In genomic region chr11:118433398-118433868, GRCm38 (mm10) we compare ENCODE assay signal across 9 mouse cellular contexts. TPM values are rescaled to one million over a fixed set of nuclear protein-coding genes. Genes with fewer than 3 reads are reported as not detected.
DNase-seq lines count a peak whose midpoint lies in the region; ATAC-seq and TF ChIP-seq lines count a peak whose summit lies in the region.
"Had no signal": no experiment of that assay in that cellular context is flagged by ENCODE, and none has a peak within 500 bp of the region (broad histone marks: within the 10 kb centered on the region; RNA-seq: fewer than 3 reads in every experiment).

No protein-coding gene starts in this region.

- peak overlapping the region; percentile 32 for H3K4me3 ChIP-seq in lung, embryonic 14.5 days (ENCODE audit: low read depth, low read length)
- H3K4me3 ChIP-seq in embryonic facial prominence, embryonic 14.5 days (ENCODE audit: low read depth, low read length), result peak overlapping the region; percentile 15; the same call in 1 of the 2 replicates
- no peak overlapping the region for H3K4me3 ChIP-seq in hindbrain, embryonic 12.5 days
- no peak overlapping the region for H3K4me3 ChIP-seq in neural tube, embryonic 13.5 days
- H3K4me3 ChIP-seq in layer of hippocampus, adult 2 months, result no peak overlapping the region

- peak overlapping the region; percentile 65; the same call in 1 of the 2 replicates for H3K27ac ChIP-seq in lung, embryonic 14.5 days (ENCODE audit: low read depth)
- peak overlapping the region; percentile 73 for H3K27ac ChIP-seq in embryonic facial prominence, embryonic 14.5 days (replicated peaks; ENCODE audit: low read depth, low read length)
- no peak overlapping the region for H3K27ac ChIP-seq in hindbrain, embryonic 12.5 days
- H3K27ac ChIP-seq in neural tube, embryonic 13.5 days (replicated peaks), result no peak overlapping the region
- no peak overlapping the region for H3K27ac ChIP-seq in layer of hippocampus, adult 2 months

- ATAC-seq in lung, embryonic 14.5 days (ENCODE audit: insufficient read depth), result 0 out of 2 replicates have a peak, but pooled peaks have one; percentile 29
- ATAC-seq in embryonic facial prominence, embryonic 14.5 days (ENCODE audit: low read depth), result no peak
- ATAC-seq in hindbrain, embryonic 12.5 days (ENCODE audit: low FRiP score), result no peak
- no peak for ATAC-seq in neural tube, embryonic 13.5 days (ENCODE audit: low read depth)
- ATAC-seq in erythroid progenitor cell, adult 5-6 weeks (replicated peaks; ENCODE audit: low FRiP score, poor library complexity, severe bottlenecking), result no peak

- peak overlapping the region; percentile 51 for H3K9ac ChIP-seq in lung, embryonic 14.5 days
- no peak overlapping the region for H3K9ac ChIP-seq in embryonic facial prominence, embryonic 14.5 days (ENCODE audit: low read depth, low read length)
- no peak overlapping the region for H3K9ac ChIP-seq in hindbrain, embryonic 12.5 days
- H3K9ac ChIP-seq in neural tube, embryonic 13.5 days, result 0 out of 2 replicates have a peak overlapping the region, but pooled peaks have one; percentile 12

- H3K9me3 ChIP-seq in lung, embryonic 14.5 days (ENCODE audit: low read depth, low read length), result no peaks in the 10 kb centered on the region
- H3K9me3 ChIP-seq in embryonic facial prominence, embryonic 14.5 days (ENCODE audit: control insufficient read depth, low read length), result no peaks in the 10 kb centered on the region
- H3K9me3 ChIP-seq in hindbrain, embryonic 12.5 days (replicated peaks), result no peaks in the 10 kb centered on the region
- H3K9me3 ChIP-seq in neural tube, embryonic 13.5 days, result no peaks in the 10 kb centered on the region

- peak; percentile 76 for DNase-seq in lung, embryonic 14.5 days
- no peak for DNase-seq in lung, postnatal 14 days
- peak; percentile 88 for DNase-seq in embryonic facial prominence, embryonic 14.5 days (ENCODE audit: low spot score)
- no peak for DNase-seq in layer of hippocampus, adult 2 months (ENCODE audit: low spot score in 2 of 2)
- no peak for DNase-seq in testis, postnatal 10 days (ENCODE audit: low spot score)

- no peaks in the 10 kb centered on the region for H3K36me3 ChIP-seq in lung, embryonic 14.5 days (ENCODE audit: insufficient read depth)
- H3K36me3 ChIP-seq in embryonic facial prominence, embryonic 14.5 days (ENCODE audit: control insufficient read depth, insufficient read depth, low read length), result no peaks in the 10 kb centered on the region
- no peaks in the 10 kb centered on the region for H3K36me3 ChIP-seq in hindbrain, embryonic 12.5 days
- no peaks in the 10 kb centered on the region for H3K36me3 ChIP-seq in neural tube, embryonic 13.5 days

- no peak for TF ChIP-seq CTCF in lung, embryonic 14.5 days (IDR thresholded peaks at IDR 0.05; ENCODE audit: low read depth)
- no peak for TF ChIP-seq CTCF in layer of hippocampus, adult 2 months (conservative IDR thresholded peaks at IDR 0.05)

- WGBS in lung, embryonic 14.5 days, result 40% methylated on average over 10 of the region's 10 CpGs
- 55% methylated on average over 10 of the region's 10 CpGs for WGBS in embryonic facial prominence, embryonic 14.5 days
- 68% methylated on average over 10 of the region's 10 CpGs for WGBS in hindbrain, embryonic 12.5 days
- 67% methylated on average over 10 of the region's 10 CpGs for WGBS in neural tube, embryonic 13.5 days

- H3K4me2 ChIP-seq in lung, embryonic 14.5 days, result peak overlapping the region; percentile 61
- peak overlapping the region; percentile 46 for H3K4me2 ChIP-seq in embryonic facial prominence, embryonic 14.5 days (ENCODE audit: low read depth, low read length)
- H3K4me2 ChIP-seq in hindbrain, embryonic 12.5 days (replicated peaks), result peak overlapping the region; percentile 28; the same call in 1 of the 2 replicates
- H3K4me2 ChIP-seq in neural tube, embryonic 13.5 days, result peak overlapping the region; percentile 27; the same call in 1 of the 2 replicates

- H3K4me1 ChIP-seq in lung, embryonic 14.5 days (ENCODE audit: insufficient read depth), result peaks cover 25% of the 10 kb centered on the region; the same call in 1 of the 2 replicates
- peaks cover 73% of the 10 kb centered on the region for H3K4me1 ChIP-seq in embryonic facial prominence, embryonic 14.5 days (ENCODE audit: control insufficient read depth, insufficient read depth, low read length)
- peaks cover 42% of the 10 kb centered on the region for H3K4me1 ChIP-seq in hindbrain, embryonic 12.5 days
- H3K4me1 ChIP-seq in neural tube, embryonic 13.5 days (replicated peaks), result peaks cover 75% of the 10 kb centered on the region

- no peaks in the 10 kb centered on the region for H3K27me3 ChIP-seq in lung, embryonic 14.5 days (ENCODE audit: insufficient read depth, low read length)
- no peaks in the 10 kb centered on the region for H3K27me3 ChIP-seq in embryonic facial prominence, embryonic 14.5 days (replicated peaks; ENCODE audit: control insufficient read depth, insufficient read depth, low read length)
- H3K27me3 ChIP-seq in hindbrain, embryonic 12.5 days, result peaks cover 2% of the 10 kb centered on the region; the same call in 1 of the 2 replicates
- peaks cover 5% of the 10 kb centered on the region; the same call in 1 of the 2 replicates for H3K27me3 ChIP-seq in neural tube, embryonic 13.5 days

RNA-seq across cellular contexts. Expression of gene C1qtnf1, which starts 5.4 kb away (rescaled TPM):
- 6.6 and 7.7 TPM in 2 replicates for polyA plus RNA-seq in lung, embryonic 14.5 days (2014; fragmentation: Nextera tagmentation; extraction: Ambion mirVana)
- 14.3 and 15.9 TPM in 2 replicates for polyA plus RNA-seq in embryonic facial prominence, embryonic 14.5 days (2014; fragmentation: Nextera tagmentation; extraction: Ambion mirVana)
- polyA plus RNA-seq in hindbrain, embryonic 12.5 days (2016; fragmentation: Nextera tagmentation; extraction: Ambion mirVana), result 3.0 and 4.4 TPM in 2 replicates
- 4.4 and 4.8 TPM in 2 replicates for polyA plus RNA-seq in neural tube, embryonic 13.5 days (2015; fragmentation: Nextera tagmentation; extraction: Ambion mirVana)
- not detected in 2 replicates for total RNA-seq in erythroid progenitor cell, adult 5-6 weeks (2015; ENCODE audit: low replicate concordance)
- not detected in 2 replicates for total RNA-seq in erythroid progenitor cell, adult 5-6 weeks (2017; ENCODE audit: low replicate concordance)
- total RNA-seq in layer of hippocampus, adult 2 months (2021), result 1 to 10 TPM; 3.0 to 3.9 TPM
- total RNA-seq: common myeloid progenitor, adult 5-6 weeks had no signal

RNA-seq across cellular contexts. Expression of gene Cant1, which starts 14.5 kb away (rescaled TPM):
- polyA plus RNA-seq in lung, embryonic 14.5 days (2014; fragmentation: Nextera tagmentation; extraction: Ambion mirVana), result 27.7 and 31.4 TPM in 2 replicates
- polyA plus RNA-seq in embryonic facial prominence, embryonic 14.5 days (2014; fragmentation: Nextera tagmentation; extraction: Ambion mirVana), result 30.8 and 30.9 TPM in 2 replicates
- 28.4 and 31.3 TPM in 2 replicates for polyA plus RNA-seq in hindbrain, embryonic 12.5 days (2016; fragmentation: Nextera tagmentation; extraction: Ambion mirVana)
- polyA plus RNA-seq in neural tube, embryonic 13.5 days (2015; fragmentation: Nextera tagmentation; extraction: Ambion mirVana), result 25.7 and 28.2 TPM in 2 replicates
- 5.4 and 8.0 TPM in 2 replicates for total RNA-seq in erythroid progenitor cell, adult 5-6 weeks (2015; ENCODE audit: low replicate concordance)
- total RNA-seq in erythroid progenitor cell, adult 5-6 weeks (2017; ENCODE audit: low replicate concordance), result 6.9 and 11.3 TPM in 2 replicates
- 10 to 100 TPM; 38.0 to 40.5 TPM for total RNA-seq in layer of hippocampus, adult 2 months (2021)

RNA-seq across cellular contexts. Expression of gene Lgals3bp, which starts 31.5 kb away (rescaled TPM):
- polyA plus RNA-seq in lung, embryonic 14.5 days (2014; fragmentation: Nextera tagmentation; extraction: Ambion mirVana), result 2.9 and 3.8 TPM in 2 replicates
- 11.8 and 14.2 TPM in 2 replicates for polyA plus RNA-seq in embryonic facial prominence, embryonic 14.5 days (2014; fragmentation: Nextera tagmentation; extraction: Ambion mirVana)
- polyA plus RNA-seq in hindbrain, embryonic 12.5 days (2016; fragmentation: Nextera tagmentation; extraction: Ambion mirVana), result 2.3 and 3.3 TPM in 2 replicates
- 2.7 and 4.2 TPM in 2 replicates for polyA plus RNA-seq in neural tube, embryonic 13.5 days (2015; fragmentation: Nextera tagmentation; extraction: Ambion mirVana)
- 31.9 and 57.7 TPM in 2 replicates for total RNA-seq in erythroid progenitor cell, adult 5-6 weeks (2015; ENCODE audit: low replicate concordance)
- 21.6 and 56.7 TPM in 2 replicates for total RNA-seq in erythroid progenitor cell, adult 5-6 weeks (2017; ENCODE audit: low replicate concordance)
- total RNA-seq in layer of hippocampus, adult 2 months (2021), result 10 to 100 TPM; 17.8 to 18.3 TPM

RNA-seq across cellular contexts. Expression of gene Engase, which starts 43.2 kb away (rescaled TPM):
- 7.0 and 10.5 TPM in 2 replicates for polyA plus RNA-seq in lung, embryonic 14.5 days (2014; fragmentation: Nextera tagmentation; extraction: Ambion mirVana)
- 6.0 and 7.6 TPM in 2 replicates for polyA plus RNA-seq in embryonic facial prominence, embryonic 14.5 days (2014; fragmentation: Nextera tagmentation; extraction: Ambion mirVana)
- polyA plus RNA-seq in hindbrain, embryonic 12.5 days (2016; fragmentation: Nextera tagmentation; extraction: Ambion mirVana), result 7.1 and 7.2 TPM in 2 replicates
- polyA plus RNA-seq in neural tube, embryonic 13.5 days (2015; fragmentation: Nextera tagmentation; extraction: Ambion mirVana), result 8.1 and 10.0 TPM in 2 replicates
- total RNA-seq in erythroid progenitor cell, adult 5-6 weeks (2015; ENCODE audit: low replicate concordance), result not detected in 2 replicates
- 9.4 TPM in 1 of 2 replicates, not detected in the other for total RNA-seq in erythroid progenitor cell, adult 5-6 weeks (2017; ENCODE audit: low replicate concordance)
- total RNA-seq in layer of hippocampus, adult 2 months (2021), result 10 to 100 TPM; 14.8 TPM

Comparison
In these comparisons a context has a peak if more than half of its experiments do, and no peak if none do; other contexts are left out.
1. DNase-seq: peak in lung, embryonic 14.5 days (single experiment) and embryonic facial prominence, embryonic 14.5 days (single experiment); none in lung, postnatal 14 days (single experiment), layer of hippocampus, adult 2 months (0 of 2) and testis, postnatal 10 days (single experiment).
2. H3K27ac ChIP-seq: peak in lung, embryonic 14.5 days (single experiment) and embryonic facial prominence, embryonic 14.5 days (single experiment); none in hindbrain, embryonic 12.5 days (single experiment), neural tube, embryonic 13.5 days (single experiment) and layer of hippocampus, adult 2 months (single experiment).
3. H3K4me3 ChIP-seq: peak in lung, embryonic 14.5 days (single experiment) and embryonic facial prominence, embryonic 14.5 days (single experiment); none in hindbrain, embryonic 12.5 days (single experiment), neural tube, embryonic 13.5 days (single experiment) and layer of hippocampus, adult 2 months (single experiment).
4. H3K9ac ChIP-seq: peak in lung, embryonic 14.5 days (single experiment) and neural tube, embryonic 13.5 days (single experiment); none in embryonic facial prominence, embryonic 14.5 days (single experiment) and hindbrain, embryonic 12.5 days (single experiment).
5. Peak in every context shown above with its lines, with median percentiles within 50 percentile points of each other: H3K4me2 ChIP-seq.